Mouse (Mus musculus) limb, embryonic 11.5 days (tissue): ENCODE results near the gene Cidec. TPM values are rescaled to one million over a fixed set of nuclear protein-coding genes. Genes with fewer than 3 reads are reported as not detected.

Experiments
- ATAC-seq: fragments of 200-750 bp; cut with Nextera tagmentation; 2 replicates; pipeline ENCODE4 v1.8.0; 2017; ENCODE audit warnings: low read depth; ENCODE audit not compliant: insufficient number of reproducible peaks, low FRiP score, low TSS enrichment
- DNase-seq: peaks from one replicate; pipeline ENCODE4 v3.0.0-alpha.2; 2015; ENCODE audit warnings: low spot score
- H3K27ac ChIP-seq: fragments of 300-500 bp; sonication (generic); replicated peaks from 2 replicates; pipeline ENCODE4 v1.5.1; 2014; ENCODE audit warnings: low read depth, mild to moderate bottlenecking, low read length
- H3K27me3 ChIP-seq: fragments of 300-500 bp; sonication (generic); 2 replicates; pipeline ENCODE4 v1.6.1; 2014; ENCODE audit warnings: mild to moderate bottlenecking, low read length, mixed read lengths; ENCODE audit not compliant: control insufficient read depth, insufficient read depth
- H3K36me3 ChIP-seq: fragments of 300-500 bp; sonication (generic); 2 replicates; pipeline ENCODE4 v1.6.1; 2014; ENCODE audit warnings: mild to moderate bottlenecking, low read length, moderate library complexity, mixed read lengths; ENCODE audit not compliant: control insufficient read depth, insufficient read depth
- H3K4me1 ChIP-seq: fragments of 300-500 bp; sonication (generic); 2 replicates; pipeline ENCODE4 v1.6.1; 2014; ENCODE audit warnings: low read length, mixed read lengths; ENCODE audit not compliant: control insufficient read depth, insufficient read depth
- H3K4me2 ChIP-seq: fragments of 300-500 bp; sonication (generic); 2 replicates; pipeline ENCODE4 v1.6.1; 2014; ENCODE audit warnings: low read depth, mild to moderate bottlenecking, moderate library complexity; ENCODE audit not compliant: severe bottlenecking
- H3K4me3 ChIP-seq: fragments of 300-500 bp; sonication (generic); 2 replicates; pipeline ENCODE4 v1.5.1; 2014; ENCODE audit warnings: low read depth, low read length
- H3K9ac ChIP-seq: fragments of 300-500 bp; sonication (generic); 2 replicates; pipeline ENCODE4 v1.6.1; 2014; ENCODE audit warnings: mild to moderate bottlenecking, low read length
- H3K9me3 ChIP-seq: fragments of 300-500 bp; sonication (generic); 2 replicates; pipeline ENCODE4 v1.6.1; 2016; ENCODE audit warnings: low read length; ENCODE audit not compliant: control insufficient read depth
- WGBS: fragments of 180-500 bp; shearing (Covaris S2); extraction: QIAGEN DNeasy Blood & Tissue Kit; methylation state at CpG from one replicate; pipeline ENCODE4 v1.1.7; 2014; 5-methylcytosine and 5-hydroxymethylcytosine counted together
- polyA plus RNA-seq: library from polyadenylated mRNA; unstranded; fragments of >200 nt; fragmentation: Nextera tagmentation; extraction: Ambion mirVana; gene quantifications from 2 replicates; pipeline ENCODE4 v1.2.1, GENCODE M21; 2014

Cidec gene
- not detected in 2 replicates for polyA plus RNA-seq

- Histone ChIP-seq H3K9ac (no peak within 1 kb of the TSS), H3K27ac (no peak within 1 kb of the TSS), H3K4me3 (no peak within 1 kb of the TSS), H3K27me3 (no peaks in the 10 kb centered on the region), H3K4me1 (no peaks in the 10 kb centered on the region), H3K9me3 (no peaks in the 10 kb centered on the region), H3K4me2 (no peak within 1 kb of the TSS), H3K36me3 (no peaks in the 10 kb centered on the region)
- DNase-seq = no peak
- 76% methylated on average over 9 of the region's 9 CpGs for WGBS
- ATAC-seq = no peak
Observed at GRCm38 (mm10) chr6:113435664-113436205, at the start of gene Cidec. Gene Cidec, minus strand, starts transcription at chr6:113435760.

DNA sequence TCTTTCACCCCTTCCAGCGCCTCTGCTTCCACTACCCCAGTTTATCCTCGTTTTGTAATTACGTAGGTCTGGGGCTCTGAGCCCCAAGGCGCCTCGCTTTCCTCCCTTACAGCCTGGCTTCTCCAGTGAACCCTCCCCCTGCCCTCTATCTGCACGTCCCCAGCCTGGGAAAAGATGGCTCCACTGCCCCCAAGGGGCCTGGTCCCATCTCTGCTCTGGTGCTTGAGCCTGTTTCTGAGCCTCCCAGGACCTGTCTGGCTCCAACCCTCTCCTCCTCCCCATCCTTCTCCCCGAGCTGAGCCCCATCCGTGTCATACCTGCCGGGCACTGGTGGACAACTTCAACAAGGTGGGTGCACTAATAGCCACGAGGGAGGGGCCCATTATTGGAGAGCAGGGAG is 48.2 kb upstream of the Cidec start:
- Histone ChIP-seq H3K27me3 (peaks cover 22% of the 10 kb centered on the region), H3K4me1 (peaks cover 10% of the 10 kb centered on the region), H3K9me3 (no peaks in the 10 kb centered on the region), H3K36me3 (no peaks in the 10 kb centered on the region), H3K4me3 (peak overlapping the region; percentile 31), H3K9ac (peak overlapping the region; percentile 39; the same call in 1 of the 2 replicates), H3K4me2 (peak overlapping the region; percentile 61), H3K27ac (no peak overlapping the region)
- DNase-seq (peak; percentile 36), ATAC-seq (no peak)
- WGBS = 13% methylated on average over 10 of the region's 10 CpGs

DNA sequence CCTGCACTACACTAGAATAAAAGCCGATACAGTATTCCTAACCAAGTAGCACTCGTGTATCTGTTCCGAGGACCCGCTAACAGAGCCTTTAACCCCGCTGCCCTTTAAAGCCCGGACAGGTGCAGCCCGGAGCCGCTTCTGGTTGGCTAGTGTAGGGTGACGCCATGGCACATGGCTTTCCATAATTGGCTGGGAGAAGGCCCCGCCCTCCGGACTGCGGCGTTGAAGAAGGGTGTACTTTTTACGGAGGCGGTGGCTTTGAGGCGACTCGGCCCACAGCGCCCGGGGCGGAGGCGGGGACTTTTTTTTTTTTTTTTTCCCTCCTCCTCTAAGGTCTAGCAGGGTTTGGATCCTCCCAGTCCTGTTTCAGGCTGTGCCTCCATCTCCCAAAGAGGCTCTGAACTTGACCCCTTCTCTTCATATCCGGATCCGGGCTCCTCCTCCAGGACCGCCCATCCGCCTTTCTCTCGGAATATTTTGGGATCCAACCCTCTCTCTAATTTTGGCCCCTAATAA is 47.6 kb upstream of the Cidec start, which contains the start of gene Creld1:
Gene Creld1, plus strand, starts transcription at position 198 of the 516 bp plus-strand sequence.
- Histone ChIP-seq H3K4me1 (peaks cover 10% of the 10 kb centered on the region), H3K27ac (no peak within 1 kb of the TSS), H3K4me3 (peak within 1 kb of the TSS; percentile 31), H3K27me3 (peaks cover 22% of the 10 kb centered on the region), H3K9ac (peak within 1 kb of the TSS; percentile 49; the same call in 1 of the 2 replicates), H3K9me3 (no peaks in the 10 kb centered on the region), H3K36me3 (no peaks in the 10 kb centered on the region), H3K4me2 (peak within 1 kb of the TSS; percentile 61)
- DNase-seq = peak; percentile 92
- WGBS = under 1% methylated on average over 26 of the region's 26 CpGs
- ATAC-seq = peak; percentile 95

- no peaks in the 10 kb centered on the region for H3K9me3 ChIP-seq
- 2% methylated on average over 65 of the region's 65 CpGs for WGBS
- peak; percentile 53 for ATAC-seq
- peak overlapping the region; percentile 31 for H3K4me3 ChIP-seq
- H3K9ac ChIP-seq = peak overlapping the region; percentile 49; the same call in 1 of the 2 replicates
- H3K36me3 ChIP-seq = no peaks in the 10 kb centered on the region
- peaks cover 22% of the 10 kb centered on the region for H3K27me3 ChIP-seq
- H3K4me1 ChIP-seq = peaks cover 10% of the 10 kb centered on the region
- H3K4me2 ChIP-seq = peak overlapping the region; percentile 61
- no peak overlapping the region for H3K27ac ChIP-seq
- DNase-seq = peak; percentile 40
Observed at GRCm38 (mm10) chr6:113482477-113483099, 47.0 kb upstream of the Cidec start.

GRCm38 (mm10) chr6:113480555-113481373 is 45.2 kb upstream of the Cidec start:
- no peaks in the 10 kb centered on the region for H3K4me1 ChIP-seq
- DNase-seq (no peak), ATAC-seq (no peak)
- H3K27me3 ChIP-seq = peaks cover 22% of the 10 kb centered on the region
- no peaks in the 10 kb centered on the region for H3K36me3 ChIP-seq
- H3K4me3 ChIP-seq = no peak overlapping the region
- no peak overlapping the region for H3K4me2 ChIP-seq
- H3K9me3 ChIP-seq = no peaks in the 10 kb centered on the region
- H3K9ac ChIP-seq = no peak overlapping the region
- no peak overlapping the region for H3K27ac ChIP-seq
- WGBS = 59% methylated on average over 18 of the region's 18 CpGs

- H3K9ac ChIP-seq = no peak overlapping the region
- no peak overlapping the region for H3K4me2 ChIP-seq
- no peak for DNase-seq
- no peak overlapping the region for H3K4me3 ChIP-seq
- H3K27me3 ChIP-seq = peaks cover 22% of the 10 kb centered on the region
- H3K36me3 ChIP-seq = no peaks in the 10 kb centered on the region
- no peak for ATAC-seq
- no peaks in the 10 kb centered on the region for H3K9me3 ChIP-seq
- H3K27ac ChIP-seq = no peak overlapping the region
- H3K4me1 ChIP-seq = no peaks in the 10 kb centered on the region
- WGBS = 84% methylated on average over 10 of the region's 10 CpGs
Observed at GRCm38 (mm10) chr6:113478906-113479305, 43.3 kb upstream of the Cidec start.

GRCm38 (mm10) chr6:113477353-113477752 is 41.8 kb upstream of the Cidec start:
- H3K9ac ChIP-seq = no peak overlapping the region
- no peaks in the 10 kb centered on the region for H3K9me3 ChIP-seq
- peaks cover 16% of the 10 kb centered on the region for H3K27me3 ChIP-seq
- H3K4me1 ChIP-seq = no peaks in the 10 kb centered on the region
- no peak overlapping the region for H3K4me3 ChIP-seq
- no peak overlapping the region for H3K27ac ChIP-seq
- 39% methylated on average over 7 of the region's 7 CpGs for WGBS
- ATAC-seq = no peak
- DNase-seq = no peak
- no peaks in the 10 kb centered on the region for H3K36me3 ChIP-seq
- no peak overlapping the region for H3K4me2 ChIP-seq

DNA sequence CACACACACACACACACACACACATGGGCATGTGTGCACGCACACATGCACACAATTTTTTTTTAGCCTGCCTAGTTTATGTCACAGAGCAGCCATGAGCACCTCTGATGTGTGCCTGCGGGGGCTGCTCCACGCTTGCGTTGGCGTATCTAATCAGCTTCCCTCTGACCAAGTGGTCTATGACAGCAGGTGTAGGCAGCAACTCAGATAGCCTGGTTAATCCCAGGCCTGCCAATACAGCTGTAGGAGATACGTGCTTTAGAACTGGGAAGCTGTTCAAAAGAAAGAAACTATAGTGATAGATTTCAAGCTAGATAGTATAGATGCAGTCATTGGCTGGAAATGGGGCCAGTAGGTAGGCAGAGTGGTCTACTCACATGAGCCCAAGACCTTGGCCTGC is 38.2 kb upstream of the Cidec start:
- DNase-seq = no peak
- Histone ChIP-seq H3K4me3 (no peak overlapping the region), H3K27ac (no peak overlapping the region), H3K9me3 (no peaks in the 10 kb centered on the region), H3K4me1 (peaks cover 9% of the 10 kb centered on the region; the same call in 1 of the 2 replicates), H3K4me2 (no peak overlapping the region), H3K27me3 (peaks cover 15% of the 10 kb centered on the region), H3K9ac (no peak overlapping the region), H3K36me3 (no peaks in the 10 kb centered on the region)
- no peak for ATAC-seq
- 89% methylated on average over 6 of the region's 6 CpGs for WGBS
